Mouse (Mus musculus) myocyte (in vitro differentiated cells): ENCODE results near the gene Slc41a3. TPM values are rescaled to one million over a fixed set of nuclear protein-coding genes. Genes with fewer than 3 reads are reported as not detected.

Source experiments
- H3K27me3 ChIP-seq: one replicate; pipeline ENCODE4 v1.6.1; 2011; ENCODE audit not compliant: control insufficient read depth, insufficient read depth, insufficient read length
- H3K36me3 ChIP-seq: one replicate; pipeline ENCODE4 v1.6.1; 2011; ENCODE audit not compliant: control insufficient read depth, insufficient read depth
- H3K4me2 ChIP-seq: one replicate; pipeline ENCODE4 v1.6.1; 2011; ENCODE audit warnings: low read depth, control low read depth
- H3K4me3 ChIP-seq: one replicate; pipeline ENCODE4 v1.5.1; 2011; ENCODE audit warnings: mild to moderate bottlenecking, control low read depth, moderate library complexity
- H3K79me2 ChIP-seq: one replicate; pipeline ENCODE4 v1.6.1; 2011; ENCODE audit not compliant: control insufficient read depth, insufficient read depth
- H3ac ChIP-seq: one replicate; pipeline ENCODE4 v1.6.1; 2011; ENCODE audit not compliant: control insufficient read depth, insufficient read length
- CEBPB ChIP-seq: IDR thresholded peaks from 2 replicates; pipeline ENCODE4 v1.6.1; 2011; ENCODE audit warnings: mild to moderate bottlenecking, moderate library complexity; ENCODE audit not compliant: poor library complexity, insufficient read depth, severe bottlenecking
- E2F4 ChIP-seq: IDR thresholded peaks from one replicate; pipeline ENCODE4 v1.6.1; 2011; ENCODE audit warnings: mild to moderate bottlenecking, control low read depth, moderate library complexity; ENCODE audit not compliant: insufficient read depth
- MAX ChIP-seq: IDR thresholded peaks from one replicate; pipeline ENCODE4 v1.6.1; 2011; ENCODE audit warnings: low read depth, mild to moderate bottlenecking, control low read depth
- MYOD1 ChIP-seq, 3 experiments: IDR thresholded peaks; one replicate each; pipeline ENCODE4 v1.6.1; 2011; ENCODE audit warnings: control low read depth in 2 of 3, low read depth in 2 of 3, mild to moderate bottlenecking in 2 of 3, moderate library complexity in 1 of 3; ENCODE audit not compliant: insufficient read length in 2 of 3, control insufficient read depth in 1 of 3
- MYOG ChIP-seq, 3 experiments: IDR thresholded peaks; one replicate each; pipeline ENCODE4 v1.6.1; 2011; ENCODE audit warnings: control low read depth in 2 of 3, low read depth in 2 of 3, mild to moderate bottlenecking in 2 of 3; ENCODE audit not compliant: insufficient read length in 2 of 3, control insufficient read depth in 1 of 3, insufficient read depth in 1 of 3
- POLR2A ChIP-seq: IDR thresholded peaks from one replicate; pipeline ENCODE4 v1.6.1; 2011; ENCODE audit warnings: low read depth, mild to moderate bottlenecking, control low read depth, moderate library complexity; ENCODE audit not compliant: insufficient read length
- POLR2AphosphoS2 ChIP-seq: IDR thresholded peaks from one replicate; pipeline ENCODE4 v1.6.1; 2011; ENCODE audit warnings: low read depth, control low read depth; ENCODE audit not compliant: insufficient read length
- REST ChIP-seq: IDR thresholded peaks from one replicate; pipeline ENCODE4 v1.6.1; 2011; ENCODE audit warnings: mild to moderate bottlenecking, control low read depth, moderate library complexity; ENCODE audit not compliant: insufficient read depth, insufficient read length
- SRF ChIP-seq: IDR thresholded peaks from one replicate; pipeline ENCODE4 v1.6.1; 2011; ENCODE audit warnings: low read depth; ENCODE audit not compliant: control insufficient read depth, insufficient read length
- TCF12 ChIP-seq: IDR thresholded peaks from one replicate; pipeline ENCODE4 v1.6.1; 2011; ENCODE audit warnings: mild to moderate bottlenecking, control low read depth; ENCODE audit not compliant: poor library complexity, insufficient read depth, severe bottlenecking
- TCF3 ChIP-seq: IDR thresholded peaks from one replicate; pipeline ENCODE4 v1.6.1; 2011; ENCODE audit warnings: low read depth, control low read depth; ENCODE audit not compliant: insufficient read length
- USF1 ChIP-seq: IDR thresholded peaks from one replicate; pipeline ENCODE4 v1.6.1; 2011; ENCODE audit warnings: low read depth, mild to moderate bottlenecking, control low read depth, moderate library complexity
- polyA plus RNA-seq: library from polyadenylated mRNA; unstranded; fragments of >200 nt; fragmentation: generic; extraction: Trizol; gene quantifications from one replicate; pipeline ENCODE4 v1.2.1, GENCODE M21; 2012; ENCODE audit warnings: missing spikeins

The Slc41a3 gene
- polyA plus RNA-seq, 1 experiment, result 2.5 TPM

DNA sequence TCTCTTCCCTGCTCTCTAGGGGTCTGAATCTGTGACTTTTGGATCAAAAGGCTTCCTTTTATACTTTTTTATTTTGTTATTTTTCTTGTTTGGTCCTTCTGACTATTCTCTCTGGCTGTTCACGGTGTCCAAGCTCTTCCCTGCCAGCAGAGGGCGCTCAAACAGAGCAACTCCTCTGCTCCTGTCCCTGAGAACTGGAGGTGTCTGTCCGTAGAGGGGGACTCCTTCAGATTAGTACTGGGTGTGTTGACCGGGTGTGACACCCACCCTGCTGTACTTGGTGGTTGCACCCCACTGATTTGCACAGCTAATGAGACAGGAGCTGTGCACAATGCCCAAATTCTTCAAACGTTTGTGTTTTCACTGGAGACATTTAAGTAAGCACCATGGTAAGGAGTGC is 2.7 kb downstream of the Slc41a3 start:
- Histone ChIP-seq H3K36me3 (no peaks in the 10 kb centered on the region), H3K79me2 (no peaks in the 10 kb centered on the region), H3K27me3 (peaks cover 17% of the 10 kb centered on the region), H3K4me3 (no peak overlapping the region), H3K4me2 (no peak overlapping the region), H3ac (no peak overlapping the region)
- TF ChIP-seq MAX (no peak), MYOD1 (IDR thresholded peaks at IDR 0.05; ENCODE audit: control insufficient read depth in 1 of 3, insufficient read length in 2 of 3, low read depth in 2 of 3) (no peak), TCF3 (no peak), POLR2AphosphoS2 (no peak), TCF12 (no peak), POLR2A (no peak), E2F4 (no peak), USF1 (no peak), REST (no peak), CEBPB (no peak), SRF (no peak), MYOG (IDR thresholded peaks at IDR 0.05; ENCODE audit: control insufficient read depth in 1 of 3, insufficient read depth in 1 of 3, insufficient read length in 2 of 3, low read depth in 2 of 3) (no peak)

GRCm38 (mm10) chr6:90608186-90608585 is 3.7 kb downstream of the Slc41a3 start:
- Histone ChIP-seq H3K36me3 (no peaks in the 10 kb centered on the region), H3K4me3 (no peak overlapping the region), H3K79me2 (no peaks in the 10 kb centered on the region), H3ac (no peak overlapping the region), H3K27me3 (peaks cover 9% of the 10 kb centered on the region), H3K4me2 (no peak overlapping the region)
- no peak for TF ChIP-seq E2F4
- no peak for TF ChIP-seq MYOD1 (IDR thresholded peaks at IDR 0.05; ENCODE audit: control insufficient read depth in 1 of 3, insufficient read length in 2 of 3, low read depth in 2 of 3)
- TF ChIP-seq TCF12, result no peak

GRCm38 (mm10) chr6:90610248-90610647 is 5.7 kb downstream of the Slc41a3 start:
- Histone ChIP-seq H3K27me3 (peaks cover 7% of the 10 kb centered on the region), H3K4me3 (no peak overlapping the region), H3K36me3 (no peaks in the 10 kb centered on the region), H3K4me2 (no peak overlapping the region), H3K79me2 (no peaks in the 10 kb centered on the region), H3ac (no peak overlapping the region)
- TF ChIP-seq CEBPB (no peak), TCF12 (no peak), MYOD1 (IDR thresholded peaks at IDR 0.05; ENCODE audit: control insufficient read depth in 1 of 3, insufficient read length in 2 of 3, low read depth in 2 of 3) (no peak), POLR2AphosphoS2 (no peak), USF1 (no peak), REST (no peak), POLR2A (no peak), TCF3 (no peak), MAX (no peak), MYOG (IDR thresholded peaks at IDR 0.05; ENCODE audit: control insufficient read depth in 1 of 3, insufficient read depth in 1 of 3, insufficient read length in 2 of 3, low read depth in 2 of 3) (no peak), SRF (no peak), E2F4 (no peak)

GRCm38 (mm10) chr6:90613277-90613676 is 8.8 kb downstream of the Slc41a3 start:
- no peak overlapping the region for H3K4me3 ChIP-seq
- no peak for TF ChIP-seq MYOD1 (IDR thresholded peaks at IDR 0.05; ENCODE audit: control insufficient read depth in 1 of 3, insufficient read length in 2 of 3, low read depth in 2 of 3)
- no peak for TF ChIP-seq USF1
- no peak for TF ChIP-seq REST
- TF ChIP-seq MYOG (IDR thresholded peaks at IDR 0.05; ENCODE audit: control insufficient read depth in 1 of 3, insufficient read depth in 1 of 3, insufficient read length in 2 of 3, low read depth in 2 of 3), result no peak
- TF ChIP-seq POLR2AphosphoS2, result no peak
- no peak for TF ChIP-seq TCF12
- TF ChIP-seq TCF3, result no peak
- no peak for TF ChIP-seq POLR2A
- TF ChIP-seq CEBPB, result no peak
- no peak for TF ChIP-seq SRF
- no peak for TF ChIP-seq MAX
- TF ChIP-seq E2F4, result no peak
- H3K79me2 ChIP-seq, result no peaks in the 10 kb centered on the region
- peaks cover 10% of the 10 kb centered on the region for H3K27me3 ChIP-seq
- H3K4me2 ChIP-seq, result no peak overlapping the region
- no peaks in the 10 kb centered on the region for H3K36me3 ChIP-seq
- H3ac ChIP-seq, result no peak overlapping the region

DNA sequence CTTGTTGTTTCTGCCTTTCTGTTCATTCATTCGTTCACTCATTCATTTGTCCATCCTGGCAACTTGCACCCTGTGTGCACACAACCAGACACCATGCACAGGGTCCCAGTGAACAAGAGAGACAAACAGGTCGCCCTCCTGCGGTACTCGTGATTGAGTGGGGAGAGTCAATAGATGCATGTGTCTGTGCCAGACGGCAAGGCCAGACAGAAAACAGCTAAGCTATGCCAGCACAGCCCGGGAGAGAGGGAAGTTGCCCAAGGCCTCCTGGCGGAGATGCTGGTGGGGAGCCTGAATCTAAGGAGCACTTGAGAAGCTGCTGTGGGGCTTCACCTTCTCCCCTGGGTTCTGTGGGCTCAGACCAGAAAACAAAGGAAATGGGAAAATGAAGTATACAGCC is 10.8 kb downstream of the Slc41a3 start:
- H3K79me2 ChIP-seq, result no peaks in the 10 kb centered on the region
- TF ChIP-seq POLR2A (no peak), MAX (no peak), POLR2AphosphoS2 (no peak), SRF (no peak), TCF3 (no peak), REST (no peak), USF1 (no peak), TCF12 (no peak), E2F4 (no peak), MYOD1 (IDR thresholded peaks at IDR 0.05; ENCODE audit: control insufficient read depth in 1 of 3, insufficient read length in 2 of 3, low read depth in 2 of 3) (no peak), MYOG (IDR thresholded peaks at IDR 0.05; ENCODE audit: control insufficient read depth in 1 of 3, insufficient read depth in 1 of 3, insufficient read length in 2 of 3, low read depth in 2 of 3) (no peak), CEBPB (no peak)
- H3K36me3 ChIP-seq, result no peaks in the 10 kb centered on the region
- no peak overlapping the region for H3ac ChIP-seq
- H3K4me3 ChIP-seq, result no peak overlapping the region
- H3K4me2 ChIP-seq, result no peak overlapping the region
- H3K27me3 ChIP-seq, result peaks cover 10% of the 10 kb centered on the region
